Mouse (Mus musculus): ENCODE measurements around the gene Chrne.
"Not testable (repeated sequence)": the region's sequence is repeated elsewhere in the genome, so short reads cannot be mapped to it uniquely, and the experiment has no call there.

Chrne gene

GRCm38 (mm10) chr11:70596094-70596493 lies 22.9 kb downstream of the Chrne start:
- in situ Hi-C loops (cut with MboI, MseI): no loop called here

GRCm38 (mm10) chr11:70595638-70596037 lies 23.4 kb downstream of the Chrne start:
- in situ Hi-C loops (cut with MboI, MseI): no loop called here

- in situ Hi-C loops (cut with MboI, MseI): no loop called here
Observed at GRCm38 (mm10) chr11:70594253-70594989, 24.6 kb downstream of the Chrne start.

GRCm38 (mm10) chr11:70591733-70592132 lies 27.3 kb downstream of the Chrne start:
- in situ Hi-C loops (cut with MboI, MseI): no loop called here

DNA sequence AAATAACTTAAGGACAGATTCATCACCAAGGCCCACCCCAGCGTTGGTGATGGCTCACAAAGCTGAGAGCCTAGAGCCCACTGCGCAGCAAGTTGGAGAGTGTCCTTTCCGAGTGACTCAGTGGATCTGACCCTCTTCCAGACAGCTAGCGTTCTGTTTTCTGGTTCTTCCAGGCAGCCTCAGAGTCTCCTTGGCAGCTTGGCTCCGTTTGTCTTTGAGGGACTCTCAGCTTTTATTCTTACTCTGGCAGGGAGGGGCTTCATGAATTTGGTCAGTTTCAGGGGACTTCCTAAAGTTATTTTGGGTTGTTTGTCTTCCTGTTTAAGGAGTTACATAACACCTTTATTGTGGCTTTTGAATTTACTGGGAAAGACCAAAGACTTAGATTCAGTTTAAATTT lies 32.1 kb downstream of the Chrne start:
- in situ Hi-C loops (cut with MboI, MseI): no loop called here

DNA sequence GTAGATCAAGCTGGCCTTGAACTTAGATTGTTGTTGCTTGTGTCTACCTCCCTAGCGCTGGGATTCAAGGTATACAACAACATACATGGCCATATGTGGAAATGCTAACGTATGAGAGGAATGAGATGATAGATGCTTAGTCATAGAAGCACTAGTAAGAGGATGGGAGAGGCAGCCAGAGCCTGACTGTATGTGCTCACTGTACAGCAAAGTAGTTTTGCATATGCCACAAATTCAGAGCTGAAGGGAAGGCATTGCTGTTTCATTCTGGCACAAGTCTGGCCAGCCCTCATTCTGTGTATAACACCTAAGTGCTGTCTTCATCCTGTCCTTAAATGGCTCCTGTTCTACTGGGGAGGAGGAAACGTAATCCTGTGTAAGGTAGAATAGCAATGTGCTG lies 32.8 kb downstream of the Chrne start:
- in situ Hi-C loops (cut with MboI, MseI): no loop called here

DNA sequence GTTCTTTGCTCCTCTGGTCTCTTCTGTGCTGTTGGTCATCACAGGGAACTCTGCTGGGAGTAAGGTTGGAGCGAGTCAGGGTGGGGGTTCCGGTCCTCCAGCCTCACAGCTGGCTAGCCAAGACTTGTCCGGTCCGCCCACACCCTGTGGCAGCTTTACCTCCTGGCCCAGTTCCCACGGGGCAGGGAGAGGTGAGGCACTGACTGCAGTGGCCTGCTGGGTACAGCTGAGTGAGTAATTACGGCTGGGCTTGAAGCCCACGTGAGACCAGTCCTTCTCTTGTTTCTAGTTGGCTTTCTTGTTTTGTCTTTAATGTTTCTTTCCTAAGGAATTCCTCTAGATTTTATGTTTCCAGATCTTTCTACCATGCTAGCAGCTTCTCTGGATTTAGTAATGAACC lies 33.6 kb downstream of the Chrne start:
- in situ Hi-C loops (cut with MboI, MseI): no loop called here

DNA sequence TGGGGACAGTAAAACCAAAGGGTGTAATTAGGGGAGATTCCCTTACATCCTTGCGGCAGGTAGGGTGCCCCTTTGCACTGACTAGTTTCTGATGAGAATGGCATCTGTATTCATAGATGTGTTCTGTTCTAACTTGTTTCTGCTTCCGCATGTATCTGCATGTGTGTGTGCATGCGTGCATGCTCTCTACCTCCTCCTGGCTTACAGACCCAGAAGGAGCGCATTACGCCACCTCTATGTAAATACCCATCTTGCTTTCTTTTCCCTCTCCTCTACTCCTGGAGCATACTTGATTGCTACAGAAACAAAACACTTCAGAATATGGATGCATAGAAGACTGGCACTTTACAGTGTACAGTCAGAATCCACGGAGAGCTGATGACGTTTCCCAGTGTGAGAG lies 35.2 kb downstream of the Chrne start:
- in situ Hi-C loops (cut with MboI, MseI): no loop called here

DNA sequence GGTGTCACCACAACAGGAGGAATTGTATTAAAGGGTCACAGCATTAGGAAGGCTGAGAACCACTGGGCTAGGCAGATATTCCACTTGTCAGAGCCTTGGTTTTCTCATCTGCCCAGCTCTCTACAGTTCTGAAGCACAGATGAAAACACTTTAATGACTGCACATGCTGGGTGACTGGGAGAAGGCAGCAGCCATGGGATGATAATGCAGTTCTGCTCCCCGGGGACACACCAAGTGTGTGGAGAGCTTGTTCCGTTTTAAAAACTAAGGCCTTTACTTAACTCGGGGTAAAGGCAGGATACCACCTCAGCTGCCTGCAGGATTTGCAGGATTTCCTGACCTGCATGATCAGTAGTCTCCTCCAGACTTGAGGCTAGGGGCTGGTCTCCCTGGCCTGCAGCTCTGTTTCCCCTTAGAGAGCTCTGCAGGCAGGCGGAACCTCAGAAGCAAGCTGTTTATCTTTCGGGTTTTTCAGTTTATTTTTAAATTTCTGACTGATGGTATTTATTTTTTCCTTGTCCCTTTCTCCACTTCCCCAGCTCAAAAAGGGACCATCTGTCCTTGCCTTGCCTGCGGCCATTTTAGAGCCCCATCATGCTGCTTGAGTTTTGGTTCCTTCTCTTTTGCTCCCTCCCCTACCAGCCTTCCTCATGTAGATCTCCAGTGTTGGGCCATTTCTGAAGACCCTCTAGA lies 35.8 kb downstream of the Chrne start:
- in situ Hi-C loops (cut with MboI, MseI): no loop called here

- in situ Hi-C loops (cut with MboI, MseI): no loop called here
Observed at GRCm38 (mm10) chr11:70582196-70582595, 36.8 kb downstream of the Chrne start.

DNA sequence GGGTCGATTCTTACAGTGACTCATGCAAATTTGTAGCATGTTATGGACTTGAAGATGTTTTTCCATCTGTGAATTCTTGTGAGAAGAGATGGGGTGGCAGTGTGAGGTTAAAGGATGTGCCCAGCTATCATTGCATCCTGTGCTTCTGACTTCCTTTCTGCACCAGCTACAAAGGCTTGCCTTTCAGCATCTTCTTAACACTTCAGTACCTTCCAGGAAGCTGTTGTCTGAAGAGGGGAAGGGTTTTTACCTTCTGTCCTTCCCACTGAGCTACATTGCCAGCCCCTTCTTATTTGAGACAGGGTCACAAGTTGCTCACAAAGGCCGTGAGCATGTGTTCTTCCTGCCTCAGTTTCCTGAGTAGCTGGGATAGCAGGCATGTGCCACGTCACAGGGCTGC lies 38.1 kb downstream of the Chrne start:
- in situ Hi-C loops (cut with MboI, MseI): no loop called here

DNA sequence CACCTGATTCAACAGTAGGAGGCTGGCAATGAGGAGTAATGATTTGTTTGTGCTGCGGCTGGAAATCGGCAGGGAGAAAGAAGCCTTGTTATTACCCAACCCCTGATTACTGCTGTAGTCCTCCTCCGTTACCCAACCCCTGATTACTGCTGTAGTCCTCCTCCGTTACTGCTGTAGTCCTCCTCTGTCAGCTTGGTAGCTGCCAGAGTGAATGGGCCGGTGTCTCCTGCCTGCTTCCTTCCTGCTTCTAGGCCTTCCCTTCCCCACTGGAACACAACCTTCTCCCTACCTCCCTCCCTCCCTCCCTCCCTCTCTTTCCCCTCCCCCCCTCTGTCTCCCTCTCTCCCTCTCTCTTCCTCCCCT lies 38.7 kb downstream of the Chrne start:
- in situ Hi-C loops (cut with MboI, MseI): no loop called here

DNA sequence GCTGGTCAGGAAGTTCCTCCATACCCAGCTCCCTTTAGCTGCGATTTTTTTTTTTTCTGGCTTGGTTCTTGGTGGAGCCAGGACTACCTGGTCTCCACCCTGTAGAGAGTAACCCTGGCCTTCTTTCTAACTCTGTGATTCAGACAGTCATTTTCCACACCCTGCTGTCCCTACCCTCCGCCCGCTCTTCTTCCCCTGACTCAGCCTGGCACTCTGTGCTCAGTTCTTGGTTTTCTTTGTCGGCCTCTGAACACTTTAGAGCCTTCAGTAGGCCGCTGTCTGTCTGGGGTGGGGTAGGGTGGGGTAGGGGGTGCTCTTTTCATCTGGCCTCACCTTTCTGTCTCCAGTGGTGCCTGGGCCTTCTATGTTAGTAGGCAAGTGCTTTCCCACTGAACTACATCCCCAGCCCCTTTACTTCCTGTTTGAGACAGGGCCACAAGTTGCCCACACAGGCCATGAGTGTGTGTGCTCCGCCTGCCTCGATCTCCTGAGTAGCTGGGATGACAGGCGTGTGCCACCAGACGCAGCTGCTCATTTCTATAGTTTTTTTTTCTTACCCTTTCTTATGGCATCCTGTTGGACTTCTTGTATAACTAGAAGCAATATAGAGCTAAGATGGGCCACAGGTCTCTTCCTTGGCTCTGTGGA lies 39.2 kb downstream of the Chrne start:
- in situ Hi-C loops (cut with MboI, MseI): no loop called here

DNA sequence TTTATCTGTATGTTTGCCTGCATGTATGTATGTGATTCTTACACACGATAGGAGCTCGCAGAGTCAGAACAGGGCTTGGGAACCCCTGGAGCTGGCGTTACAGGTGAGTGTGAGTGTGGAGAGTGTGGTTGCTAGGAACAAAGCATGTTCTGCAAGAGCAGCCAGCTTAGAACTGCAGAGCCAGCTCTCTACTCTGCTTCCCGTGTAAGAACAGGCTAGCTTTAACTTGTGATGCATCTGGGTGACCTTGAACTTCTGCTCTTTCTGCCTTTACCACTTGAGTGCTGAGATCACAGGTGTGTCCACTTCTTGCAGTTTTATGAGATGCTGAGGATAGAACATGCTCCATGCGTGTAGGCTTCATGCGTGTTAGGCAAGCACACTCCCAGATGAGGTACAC lies 40.1 kb downstream of the Chrne start:
- in situ Hi-C loops (cut with MboI, MseI): no loop called here

DNA sequence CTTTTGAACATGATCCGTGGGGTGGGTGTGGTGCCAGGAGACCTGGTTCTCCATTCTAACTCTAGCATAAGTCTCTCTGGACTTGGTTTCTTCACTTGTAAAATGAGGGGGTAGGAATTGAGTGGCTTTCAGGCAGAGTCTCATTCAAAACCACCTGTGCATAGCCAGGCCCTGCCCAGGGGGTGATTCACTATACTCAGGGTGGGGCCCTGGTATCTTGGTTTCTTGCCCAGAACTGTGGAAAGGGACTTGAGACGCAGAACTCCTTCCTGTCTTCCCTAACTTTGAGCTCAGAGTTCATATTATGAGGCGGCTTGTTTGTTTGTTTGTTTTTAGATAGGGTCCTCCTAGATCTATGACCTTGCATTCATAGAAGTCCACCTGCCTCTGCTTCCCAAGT lies 41.8 kb downstream of the Chrne start:
- in situ Hi-C loops (cut with MboI, MseI): no loop called here

- in situ Hi-C loops (cut with MboI, MseI): no loop called here
Observed at GRCm38 (mm10) chr11:70573872-70574271, 45.1 kb downstream of the Chrne start.

DNA sequence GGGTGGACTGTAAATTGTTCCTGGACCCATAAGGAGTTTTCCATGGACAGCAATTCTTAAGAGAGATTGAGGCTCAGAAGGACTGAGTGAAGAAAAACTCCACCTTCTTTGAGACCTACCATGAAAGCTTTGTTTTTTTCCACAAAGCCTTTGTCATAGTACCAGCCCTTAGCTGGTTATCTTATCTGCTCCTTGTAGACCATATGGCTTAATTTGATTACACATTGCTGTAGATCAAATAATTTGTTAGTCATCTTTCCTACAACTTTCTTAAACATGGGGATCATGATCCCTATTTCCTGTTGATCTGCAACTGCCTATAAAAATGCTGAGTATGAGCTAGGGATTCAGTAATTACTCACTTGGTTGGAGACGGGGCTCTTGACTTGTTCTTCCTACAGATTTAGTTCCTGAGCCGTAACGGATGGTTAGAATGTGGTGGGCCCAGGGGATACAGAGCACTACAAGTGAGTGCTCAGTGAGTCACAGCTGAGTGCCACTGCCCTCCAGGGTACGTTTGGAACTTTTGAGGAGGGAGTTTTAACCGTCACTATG lies 46.6 kb downstream of the Chrne start:
- in situ Hi-C loops (cut with MboI, MseI): no loop called here

GRCm38 (mm10) chr11:70571641-70572040 lies 47.4 kb downstream of the Chrne start:
- in situ Hi-C loops (cut with MboI, MseI): no loop called here

DNA sequence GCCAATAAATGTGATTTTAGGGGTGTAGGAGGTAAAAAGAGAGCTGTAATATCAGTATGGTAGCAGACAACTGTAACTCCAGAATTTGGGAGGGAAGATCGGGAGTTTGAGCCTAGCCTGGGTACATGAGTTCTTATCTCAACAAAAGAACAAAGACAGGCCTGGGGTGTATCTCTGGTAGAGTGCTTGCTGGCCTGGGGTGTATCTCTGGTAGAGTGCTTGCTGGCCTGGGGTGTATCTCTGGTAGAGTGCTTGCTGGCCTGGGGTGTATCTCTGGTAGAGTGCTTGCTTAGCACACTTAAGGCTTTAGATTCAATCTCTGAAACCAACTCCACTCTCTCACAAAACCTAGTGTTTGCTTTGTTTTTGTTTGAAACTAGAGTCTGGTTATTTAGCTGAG lies 48.4 kb downstream of the Chrne start:
- in situ Hi-C loops (cut with MboI, MseI): not testable (repeated sequence)

- in situ Hi-C loops (cut with MboI, MseI): no loop called here
Observed at GRCm38 (mm10) chr11:70566586-70566985, 52.4 kb downstream of the Chrne start.
